Mouse (Mus musculus): Measurements from ENCODE around the gene Nr2f2. TPM values are rescaled to one million over a fixed set of nuclear protein-coding genes. Genes with fewer than 3 reads are reported as not detected.

The Nr2f2 gene
- polyA plus RNA-seq, 1 experiment: 13.0 TPM

DNA sequence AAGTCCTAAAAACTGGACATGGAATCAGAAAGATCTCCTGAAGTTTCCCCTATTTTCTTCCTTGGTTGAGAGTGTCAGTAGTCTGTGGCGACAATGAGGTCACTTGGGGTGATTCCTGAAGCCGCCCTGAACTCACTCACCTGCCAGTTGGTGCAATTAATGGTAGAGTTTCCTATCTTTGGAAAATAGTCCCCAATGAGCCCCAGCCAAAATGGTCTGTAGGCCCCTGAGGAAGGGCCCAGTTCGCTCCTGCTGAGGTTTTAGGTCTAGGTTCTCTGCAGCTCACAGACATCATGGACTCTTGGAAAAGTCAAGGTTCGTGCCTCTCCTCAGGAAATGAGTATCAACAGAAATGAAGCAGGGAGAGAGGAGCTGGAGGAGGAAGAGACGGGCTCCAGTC is 42.0 kb downstream of the Nr2f2 start:
- Histone ChIP-seq H3K79me2 (ENCODE audit: control insufficient read depth, insufficient read depth) (no peaks in the 10 kb centered on the region), H3K27me3 (ENCODE audit: control insufficient read depth, insufficient read depth, insufficient read length) (no peaks in the 10 kb centered on the region)

DNA sequence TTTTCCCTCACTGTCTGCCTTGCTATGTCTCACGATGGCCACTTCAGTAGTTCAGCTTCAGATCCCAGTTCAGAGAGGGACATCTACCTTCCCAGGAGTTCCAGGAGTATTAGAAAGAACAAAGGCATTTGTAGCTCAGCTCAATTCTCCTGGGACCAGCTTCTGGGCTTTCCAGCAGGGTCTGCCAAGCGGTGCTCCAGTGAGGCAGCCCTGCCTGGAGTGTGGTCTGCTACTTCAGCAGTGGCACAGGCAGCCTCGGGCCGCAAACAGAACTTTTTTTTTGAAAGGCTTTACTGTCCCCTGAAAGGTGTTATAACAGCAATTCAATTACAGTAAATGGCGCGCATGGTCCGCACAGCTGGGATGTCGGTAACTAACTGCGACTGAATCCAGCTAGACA is 42.5 kb downstream of the Nr2f2 start:
- H3K79me3 ChIP-seq (ENCODE audit: low read depth): no peaks in the 10 kb centered on the region
- H3K4me3 ChIP-seq (ENCODE audit: insufficient read depth, poor library complexity, severe bottlenecking): no peak overlapping the region
- no peaks in the 10 kb centered on the region for H3K79me2 ChIP-seq (ENCODE audit: control insufficient read depth, insufficient read depth)
- H3K36me3 ChIP-seq (ENCODE audit: control insufficient read depth, insufficient read depth): no peaks in the 10 kb centered on the region
- H3K27me3 ChIP-seq (ENCODE audit: control insufficient read depth, insufficient read depth, insufficient read length): no peaks in the 10 kb centered on the region
- no peak overlapping the region for H3ac ChIP-seq (ENCODE audit: control insufficient read depth, insufficient read length, low read depth)
- no peak for TF ChIP-seq MYOD1 (IDR thresholded peaks at IDR 0.05; ENCODE audit: control insufficient read depth, insufficient read length, low read depth)
- TF ChIP-seq MYOG (IDR thresholded peaks at IDR 0.05; ENCODE audit: control insufficient read depth, extremely low read depth, insufficient read length): no peak
- TF ChIP-seq FOSL1 (IDR thresholded peaks at IDR 0.05; ENCODE audit: insufficient read depth, low read length, poor library complexity, severe bottlenecking): no peak
- no peak for TF ChIP-seq CTCF (IDR thresholded peaks at IDR 0.05; ENCODE audit: control insufficient read depth, insufficient read depth, insufficient read length)
- TF ChIP-seq USF1 (IDR thresholded peaks at IDR 0.05; ENCODE audit: low read depth): no peak
- TF ChIP-seq MAX (IDR thresholded peaks at IDR 0.05): no peak
- TF ChIP-seq CEBPB (IDR thresholded peaks at IDR 0.05; ENCODE audit: low read depth): no peak

More for the DNA sequence above, 42.0 kb downstream of the Nr2f2 start:
- Histone ChIP-seq H3K4me3 (ENCODE audit: insufficient read depth, poor library complexity, severe bottlenecking) (no peak overlapping the region), H3ac (ENCODE audit: control insufficient read depth, insufficient read length, low read depth) (no peak overlapping the region), H3K79me3 (ENCODE audit: low read depth) (no peaks in the 10 kb centered on the region), H3K36me3 (ENCODE audit: control insufficient read depth, insufficient read depth) (no peaks in the 10 kb centered on the region)
- TF ChIP-seq CTCF (IDR thresholded peaks at IDR 0.05; ENCODE audit: control insufficient read depth, insufficient read depth, insufficient read length): no peak
- no peak for TF ChIP-seq CEBPB (IDR thresholded peaks at IDR 0.05; ENCODE audit: low read depth)
- TF ChIP-seq MYOG (IDR thresholded peaks at IDR 0.05; ENCODE audit: control insufficient read depth, extremely low read depth, insufficient read length): no peak
- no peak for TF ChIP-seq MYOD1 (IDR thresholded peaks at IDR 0.05; ENCODE audit: control insufficient read depth, insufficient read length, low read depth)
- no peak for TF ChIP-seq USF1 (IDR thresholded peaks at IDR 0.05; ENCODE audit: low read depth)
- no peak for TF ChIP-seq MAX (IDR thresholded peaks at IDR 0.05)
- TF ChIP-seq FOSL1 (IDR thresholded peaks at IDR 0.05; ENCODE audit: insufficient read depth, low read length, poor library complexity, severe bottlenecking): no peak

DNA sequence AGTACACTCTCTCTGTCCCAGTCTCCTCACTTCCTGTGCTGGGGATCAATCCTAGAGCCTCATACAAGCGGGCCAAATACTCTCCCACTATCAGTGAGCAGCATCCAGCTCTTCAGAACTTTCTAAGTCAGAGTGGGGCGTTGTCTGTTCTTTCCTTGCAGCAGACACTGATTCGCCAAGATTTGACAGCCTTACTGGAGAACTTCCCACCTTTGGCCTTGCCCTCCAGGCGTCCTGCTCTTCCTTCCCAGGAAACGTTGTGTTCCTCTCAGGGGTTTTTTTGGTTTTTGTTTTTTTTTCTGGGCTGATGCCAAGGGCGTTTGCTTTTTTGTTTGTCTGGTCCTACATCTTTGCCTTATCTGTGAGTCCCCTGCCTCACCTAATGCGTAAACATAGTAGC is 60.8 kb downstream of the Nr2f2 start:
- Histone ChIP-seq H3K79me3 (ENCODE audit: low read depth) (no peaks in the 10 kb centered on the region), H3K79me2 (ENCODE audit: control insufficient read depth, insufficient read depth) (no peaks in the 10 kb centered on the region), H3K36me3 (ENCODE audit: control insufficient read depth, insufficient read depth) (no peaks in the 10 kb centered on the region), H3K4me3 (ENCODE audit: insufficient read depth, poor library complexity, severe bottlenecking) (no peak overlapping the region), H3K27me3 (ENCODE audit: control insufficient read depth, insufficient read depth, insufficient read length) (no peaks in the 10 kb centered on the region), H3ac (ENCODE audit: control insufficient read depth, insufficient read length, low read depth) (no peak overlapping the region)
- TF ChIP-seq USF1 (IDR thresholded peaks at IDR 0.05; ENCODE audit: low read depth) (no peak), MYOG (IDR thresholded peaks at IDR 0.05; ENCODE audit: control insufficient read depth, extremely low read depth, insufficient read length) (no peak)

DNA sequence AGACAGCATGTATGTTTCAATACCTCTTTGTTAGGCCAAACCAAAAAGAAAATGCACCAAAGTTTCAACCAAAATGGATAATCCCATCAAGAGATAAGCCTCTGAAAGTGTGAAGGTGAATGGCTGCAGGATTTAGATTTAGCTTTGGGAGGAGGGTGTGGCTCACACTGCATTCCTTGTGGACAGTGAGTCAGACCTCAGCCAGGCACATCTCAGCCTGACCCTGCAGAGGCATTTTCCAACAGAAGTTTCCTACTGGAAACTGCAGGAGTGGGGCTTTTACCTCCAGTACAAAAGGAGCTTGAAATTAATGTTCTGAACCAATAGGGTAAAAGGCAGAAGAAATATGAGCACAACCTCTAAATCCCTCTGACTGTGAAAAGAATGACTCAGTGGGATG is 62.1 kb downstream of the Nr2f2 start:
- no peaks in the 10 kb centered on the region for H3K79me3 ChIP-seq (ENCODE audit: low read depth)
- no peaks in the 10 kb centered on the region for H3K36me3 ChIP-seq (ENCODE audit: control insufficient read depth, insufficient read depth)
- no peak overlapping the region for H3ac ChIP-seq (ENCODE audit: control insufficient read depth, insufficient read length, low read depth)
- H3K79me2 ChIP-seq (ENCODE audit: control insufficient read depth, insufficient read depth): no peaks in the 10 kb centered on the region
- TF ChIP-seq MYOG (IDR thresholded peaks at IDR 0.05; ENCODE audit: control insufficient read depth, extremely low read depth, insufficient read length) (no peak), FOSL1 (IDR thresholded peaks at IDR 0.05; ENCODE audit: insufficient read depth, low read length, poor library complexity, severe bottlenecking) (peak; percentile 22), CEBPB (IDR thresholded peaks at IDR 0.05; ENCODE audit: low read depth) (no peak)
- H3K4me3 ChIP-seq (ENCODE audit: insufficient read depth, poor library complexity, severe bottlenecking): no peak overlapping the region
- H3K27me3 ChIP-seq (ENCODE audit: control insufficient read depth, insufficient read depth, insufficient read length): no peaks in the 10 kb centered on the region

All from C2C12 (cell line).